Mouse (Mus musculus): ENCODE data around the gene Ddx39.

DNA sequence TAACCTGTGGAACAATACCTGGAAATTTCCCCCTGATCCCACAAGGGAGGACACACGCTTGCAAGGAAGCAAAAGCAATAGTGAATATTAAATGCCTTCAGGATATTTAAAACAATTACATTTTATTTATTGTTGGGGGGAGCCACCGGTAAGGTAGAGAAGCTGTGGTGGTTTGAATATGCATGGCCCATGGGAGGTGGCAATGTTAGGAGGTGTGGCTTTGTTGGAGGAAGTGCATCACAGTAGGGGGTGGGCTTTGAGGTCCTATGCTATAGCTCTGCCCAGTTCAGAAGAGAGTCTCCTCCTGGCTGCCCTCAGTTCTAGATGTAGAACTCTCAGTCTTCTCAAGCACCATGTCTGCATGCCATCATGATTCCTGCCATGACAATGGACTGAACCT, 49.7 kb downstream of the Ddx39 start:
- TF ChIP-seq EP300 (IDR thresholded peaks at IDR 0.05; ENCODE audit: low read depth) (no peak), CTCF (IDR thresholded peaks at IDR 0.05; ENCODE audit: low read depth) (no peak)
